Mouse (Mus musculus): Measurements from ENCODE around the gene Hspa12b.

Gene Hspa12b

DNA sequence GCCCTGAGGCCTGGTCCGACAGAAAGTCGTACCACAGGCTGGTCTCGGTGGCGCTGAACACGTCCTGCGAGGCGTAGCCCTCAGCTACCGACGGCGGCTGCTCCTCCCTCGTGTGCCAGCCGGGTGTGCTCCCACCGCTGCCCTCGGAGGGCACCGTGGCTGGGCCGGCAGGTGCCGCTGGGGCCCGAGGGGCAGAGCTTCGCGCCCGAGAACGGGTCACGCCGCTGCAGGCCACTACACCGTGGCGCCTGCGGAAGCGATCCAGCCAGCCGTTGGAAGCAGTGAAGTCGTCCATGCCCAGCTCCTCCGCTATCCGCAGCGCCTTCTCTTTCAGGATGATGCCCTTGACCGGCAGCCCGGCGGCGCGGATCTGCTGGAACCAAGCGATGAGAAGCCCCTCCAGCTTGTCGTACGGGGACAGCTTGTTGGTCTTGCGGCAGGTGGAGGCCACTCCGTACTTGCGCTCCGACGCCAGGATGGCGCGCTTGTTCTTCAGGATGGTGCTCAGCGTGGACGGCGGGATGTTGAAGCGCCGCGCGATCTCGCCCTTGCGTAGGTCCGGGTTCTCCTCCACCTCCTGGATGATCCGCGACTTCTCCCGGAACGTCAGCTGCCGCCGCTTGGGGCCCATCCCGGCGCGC lies 52.3 kb downstream of the Hspa12b start:
- DNase-seq (ENCODE audit: low spot score): peak; percentile 64

DNA sequence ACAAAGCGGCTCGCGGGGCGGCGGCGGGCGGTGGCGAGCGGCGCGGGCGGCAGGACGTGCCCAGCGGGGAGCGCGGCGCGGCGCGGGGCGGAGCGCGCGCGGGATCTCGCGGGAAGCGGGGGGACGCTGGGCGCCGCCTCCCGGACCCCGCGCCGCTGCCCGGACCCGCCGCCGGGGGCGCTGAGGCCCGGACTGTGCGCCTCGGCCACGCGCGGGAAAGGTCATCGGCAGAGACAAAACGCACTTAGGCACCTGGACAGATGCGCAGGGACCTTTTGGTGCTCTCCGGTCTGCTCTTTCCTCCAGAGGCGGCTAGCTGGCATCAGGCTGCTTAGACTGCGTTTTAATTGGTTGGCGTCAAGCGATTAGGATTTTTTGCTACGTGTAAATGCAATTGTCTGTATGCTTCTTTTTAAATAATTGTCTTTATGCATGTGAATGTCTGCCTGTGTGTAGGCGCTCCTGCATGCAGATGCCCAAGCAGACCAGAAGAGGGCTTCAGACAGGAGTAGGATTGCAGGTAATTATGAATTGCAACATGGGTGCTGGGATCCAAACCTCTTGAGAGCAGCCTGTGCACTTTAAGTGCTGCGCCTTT lies 53.0 kb downstream of the Hspa12b start, which contains the start of gene Cenpb:
TSS of gene Cenpb (minus strand) at position 78 of the 598 bp plus-strand sequence.
- peak; percentile 84 for DNase-seq (ENCODE audit: low spot score)

DNA sequence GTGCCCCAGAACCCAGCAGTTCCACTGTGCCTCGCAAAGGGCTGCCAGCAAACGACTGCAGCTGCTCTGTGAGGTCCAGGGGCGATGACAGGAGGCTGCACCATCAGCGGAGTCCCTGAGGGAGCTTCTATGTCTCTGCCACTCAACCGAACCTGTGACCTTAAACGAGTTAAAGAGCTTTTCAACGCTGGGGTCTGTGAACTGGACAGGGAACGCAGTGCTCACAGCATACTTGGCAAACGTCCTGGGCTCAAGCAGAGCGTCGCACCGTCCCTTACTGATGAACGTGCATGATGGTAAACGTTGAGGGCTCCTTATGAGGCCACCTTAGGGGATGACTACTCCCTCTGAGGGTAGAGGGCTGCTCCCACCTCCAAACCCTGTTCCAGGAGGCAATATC lies 59.3 kb downstream of the Hspa12b start:
- no peak for DNase-seq (ENCODE audit: low spot score)

DNA sequence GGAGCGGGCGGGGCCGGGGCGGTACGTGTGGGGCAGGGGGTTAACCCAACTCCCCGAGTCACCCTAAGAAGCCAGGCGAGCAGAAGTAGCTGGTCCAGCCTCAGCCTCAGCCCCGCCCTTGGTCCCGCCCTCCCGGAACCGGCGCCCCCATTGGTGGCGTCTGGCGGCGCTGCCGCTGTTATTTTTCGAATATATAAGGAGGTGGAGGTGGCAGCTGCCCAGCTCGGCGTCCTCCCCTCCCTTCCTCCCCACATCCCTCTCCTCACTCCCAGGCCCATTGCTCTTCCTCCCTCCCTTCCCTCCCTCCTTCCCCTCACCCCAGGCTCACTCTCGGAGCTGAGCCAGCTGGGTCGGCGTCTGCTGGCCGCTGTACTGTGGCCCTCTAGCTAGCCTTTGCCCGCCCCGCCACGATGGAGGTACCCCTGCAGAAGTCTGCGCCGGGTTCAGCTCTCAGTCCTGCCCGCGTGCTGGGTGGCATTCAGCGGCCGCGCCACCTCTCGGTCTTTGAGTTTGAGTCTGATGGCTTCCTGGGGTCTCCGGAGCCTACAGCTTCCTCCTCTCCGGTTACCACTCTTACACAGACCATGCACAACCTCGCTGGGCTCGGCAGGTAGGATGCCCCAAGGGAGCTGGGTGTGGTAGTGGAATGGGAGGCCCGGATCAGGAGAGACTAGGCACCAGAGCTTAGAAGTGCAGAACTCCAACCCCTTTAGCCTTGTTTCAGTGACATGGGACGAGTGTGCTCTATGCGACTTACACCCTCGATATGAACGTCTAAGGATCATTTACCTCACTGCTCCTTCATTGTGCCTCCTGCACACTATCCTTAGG lies 59.9 kb downstream of the Hspa12b start, which contains the start of the genes Cdc25b and Spef1:
TSS of gene Cdc25b (plus strand) at position 179 of the 831 bp plus-strand sequence.
TSS of gene Spef1 (minus strand) at position 512 of the 831 bp plus-strand sequence.
- peak; percentile 91 for DNase-seq (ENCODE audit: low spot score)

DNA sequence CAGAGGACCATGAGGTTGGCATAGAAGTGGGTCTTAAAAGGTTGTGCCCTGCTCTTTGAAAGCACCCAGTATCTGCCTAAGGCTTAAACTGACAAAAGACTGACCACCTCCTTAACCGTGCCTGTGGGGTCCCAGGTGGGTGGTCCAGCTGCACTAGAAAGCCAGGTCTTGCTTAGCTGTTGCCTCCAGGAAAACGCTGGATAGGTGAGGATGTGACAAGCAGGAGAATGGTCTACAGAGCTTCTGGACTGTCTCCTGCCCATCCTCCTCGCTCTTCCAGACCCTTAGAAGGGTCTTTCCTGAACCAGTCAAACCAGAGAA lies 60.5 kb downstream of the Hspa12b start:
- DNase-seq (ENCODE audit: low spot score): no peak

DNA sequence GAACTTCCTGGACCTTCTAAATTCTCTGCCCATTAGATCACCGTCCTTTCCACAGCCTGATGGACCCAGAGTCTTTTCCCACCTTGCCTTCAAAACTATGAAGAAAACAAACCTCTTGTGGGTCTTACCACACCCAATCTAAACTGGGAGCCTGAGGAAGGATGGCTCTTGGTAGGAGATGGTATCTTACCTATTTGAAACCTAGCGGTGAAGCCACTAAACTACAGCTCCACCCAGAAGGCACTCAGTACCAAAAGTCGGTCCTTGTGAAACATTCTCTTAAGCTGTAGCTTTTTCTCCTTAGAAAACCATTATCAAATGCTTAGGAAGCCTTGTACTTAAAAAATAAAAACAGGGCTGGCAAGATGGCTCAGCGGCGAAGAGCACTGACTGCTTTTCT lies 61.2 kb downstream of the Hspa12b start:
- DNase-seq (ENCODE audit: low spot score): no peak

DNA sequence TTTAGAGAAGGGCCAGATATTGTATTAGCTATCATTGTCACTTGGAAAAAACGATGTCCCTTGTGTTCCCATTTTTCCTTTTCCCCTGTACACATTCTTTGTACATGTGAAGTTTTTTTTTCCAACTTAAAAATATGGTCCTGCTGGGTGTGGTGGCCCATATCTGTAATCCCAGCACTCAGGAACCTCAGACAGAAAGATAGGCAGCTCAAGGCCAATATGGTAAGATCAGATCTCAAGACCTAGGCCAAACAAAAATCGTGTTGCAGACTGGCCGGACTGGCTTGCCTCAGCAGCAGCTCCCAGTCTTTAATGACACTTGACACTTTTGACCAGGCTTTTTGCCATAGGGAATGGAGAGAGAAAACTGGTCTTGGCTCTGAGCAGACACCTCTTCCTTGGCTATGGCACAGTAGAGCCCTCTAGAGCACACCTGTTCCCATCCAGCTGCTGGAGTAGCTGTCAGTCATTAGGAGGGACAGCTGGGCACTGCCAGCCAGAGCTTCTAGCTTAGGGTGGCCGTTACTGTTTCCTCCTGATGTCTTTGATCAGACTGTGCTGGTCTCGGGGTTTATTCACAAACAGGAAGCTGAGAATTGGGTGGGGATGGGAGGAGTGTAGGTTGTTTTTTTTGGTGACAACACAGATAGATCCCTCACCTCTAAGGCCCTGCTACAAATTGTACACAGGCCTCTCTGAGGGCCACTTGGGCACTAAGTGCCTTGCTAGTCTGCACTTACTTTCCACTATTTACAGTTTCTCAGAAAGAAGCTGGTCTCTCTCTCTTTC lies 62.6 kb downstream of the Hspa12b start:
- DNase-seq (ENCODE audit: low spot score): no peak

DNA sequence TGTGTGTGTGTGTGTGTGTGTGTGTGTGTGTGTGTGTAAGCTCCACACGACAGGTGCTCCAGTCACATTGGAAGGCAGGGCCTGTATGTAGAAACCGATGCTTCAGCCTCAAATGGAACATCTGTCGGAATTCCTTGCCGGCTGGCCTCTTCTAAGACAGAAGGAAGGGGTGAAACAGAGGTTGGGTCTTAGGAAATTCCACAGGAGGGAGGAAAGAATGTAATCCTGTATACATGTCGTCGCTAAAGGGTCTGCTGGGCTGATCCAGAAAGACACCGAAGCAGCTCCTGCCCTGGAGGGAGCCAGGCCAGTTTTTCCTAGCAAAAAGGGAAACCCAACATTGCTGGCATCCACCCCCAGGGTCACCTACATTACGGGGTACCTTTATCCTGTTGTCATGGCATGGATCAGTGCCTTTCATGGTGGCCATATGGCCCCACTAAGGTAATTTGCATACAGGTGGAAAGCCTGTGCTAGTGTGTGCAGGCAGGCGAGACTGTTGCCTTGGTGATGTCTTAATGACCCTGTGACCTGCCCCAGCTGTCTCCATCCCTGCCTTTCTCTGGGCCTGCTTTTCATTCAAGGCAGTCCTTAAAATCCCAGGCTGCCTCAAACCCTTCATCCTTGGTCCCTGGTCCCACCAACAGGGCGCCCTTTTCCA lies 63.4 kb downstream of the Hspa12b start:
- no peak for DNase-seq (ENCODE audit: low spot score)

DNA sequence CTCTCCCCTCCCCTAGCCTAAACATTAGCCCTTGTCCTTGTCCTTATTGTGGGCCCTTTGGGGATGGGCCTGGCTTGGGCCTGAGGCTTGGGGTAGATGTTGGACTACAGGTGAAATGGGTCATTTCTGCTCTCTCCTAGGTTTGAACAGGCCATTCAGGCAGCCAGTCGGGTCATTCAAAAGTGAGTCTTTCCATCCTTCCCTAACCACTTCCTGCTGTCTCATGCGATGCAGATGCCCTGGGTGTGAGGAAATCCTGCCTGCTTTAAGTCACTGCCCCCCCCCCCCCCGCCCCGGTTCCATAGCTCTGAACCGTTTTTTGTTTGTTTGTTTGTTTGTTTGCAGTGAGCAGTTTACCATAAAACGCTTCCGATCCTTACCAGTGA lies 63.9 kb downstream of the Hspa12b start:
- DNase-seq (ENCODE audit: low spot score): no peak

Measured in urinary bladder, postnatal 14 days (tissue).